Mouse (Mus musculus): ENCODE data around the gene Crispld2. TPM values are rescaled to one million over a fixed set of nuclear protein-coding genes. Genes with fewer than 3 reads are reported as not detected.

The Crispld2 gene
- polyA plus RNA-seq, 1 experiment from 2014 or later = 1.3 TPM

- no peaks in the 10 kb centered on the region for H3K27me3 ChIP-seq
- no peak for ATAC-seq (ENCODE audit: insufficient read depth)
- WGBS (ENCODE audit: insufficient replicate concordance) = 48% methylated on average over 4 of the region's 4 CpGs
Measured at GRCm38 (mm10) chr8:119964859-119965258, 27.4 kb upstream of the Crispld2 start.

GRCm38 (mm10) chr8:119967435-119967834 is 24.8 kb upstream of the Crispld2 start:
- no peak overlapping the region for H3K4me2 ChIP-seq
- H3K4me1 ChIP-seq (replicated peaks) = no peaks in the 10 kb centered on the region; the same call in 1 of the 2 replicates
- no peaks in the 10 kb centered on the region for H3K27me3 ChIP-seq
- H3K4me3 ChIP-seq (replicated peaks) = no peak overlapping the region
- no peaks in the 10 kb centered on the region for H3K9me3 ChIP-seq (replicated peaks)
- H3K9ac ChIP-seq = no peak overlapping the region
- 74% methylated on average over 9 of the region's 9 CpGs for WGBS (ENCODE audit: insufficient replicate concordance)
- ATAC-seq (ENCODE audit: insufficient read depth) = no peak
- no peaks in the 10 kb centered on the region for H3K36me3 ChIP-seq (replicated peaks)
- no peak overlapping the region for H3K27ac ChIP-seq (replicated peaks)

More at GRCm38 (mm10) chr8:119964859-119965258, 27.4 kb upstream of the Crispld2 start:
- no peak overlapping the region for H3K9ac ChIP-seq
- no peak overlapping the region for H3K4me2 ChIP-seq
- H3K9me3 ChIP-seq (replicated peaks) = no peaks in the 10 kb centered on the region
- no peaks in the 10 kb centered on the region for H3K4me1 ChIP-seq (replicated peaks)
- no peak overlapping the region for H3K4me3 ChIP-seq (replicated peaks)
- no peak overlapping the region for H3K27ac ChIP-seq (replicated peaks)
- no peaks in the 10 kb centered on the region for H3K36me3 ChIP-seq (replicated peaks)

DNA sequence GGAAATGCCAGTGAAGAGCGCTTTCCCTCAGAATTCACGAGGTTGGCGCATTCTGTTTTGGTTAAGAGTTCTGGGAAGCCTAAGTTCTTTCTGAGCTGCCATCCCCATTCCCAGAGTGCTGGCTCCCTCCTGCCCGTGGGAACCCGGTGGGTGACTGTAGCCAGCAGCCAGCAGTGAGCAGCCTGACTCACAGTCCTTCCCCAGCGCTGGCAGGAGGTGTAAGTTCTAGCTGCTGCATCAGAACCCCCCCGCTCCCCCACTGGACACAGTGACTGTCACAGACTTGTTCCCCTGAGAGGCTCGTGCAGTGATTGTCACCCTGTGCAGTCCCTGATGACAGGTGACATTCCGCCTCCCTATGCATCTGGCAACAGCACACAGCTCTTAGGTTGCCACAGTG is 22.1 kb upstream of the Crispld2 start:
- Histone ChIP-seq H3K36me3 (replicated peaks) (no peaks in the 10 kb centered on the region), H3K27ac (replicated peaks) (no peak overlapping the region), H3K4me2 (no peak overlapping the region), H3K4me1 (replicated peaks) (no peaks in the 10 kb centered on the region; the same call in 1 of the 2 replicates), H3K9me3 (replicated peaks) (no peaks in the 10 kb centered on the region), H3K27me3 (no peaks in the 10 kb centered on the region), H3K4me3 (replicated peaks) (no peak overlapping the region), H3K9ac (no peak overlapping the region)
- ATAC-seq (ENCODE audit: insufficient read depth) = no peak
- WGBS (ENCODE audit: insufficient replicate concordance) = 60% methylated on average over 9 of the region's 9 CpGs

DNA sequence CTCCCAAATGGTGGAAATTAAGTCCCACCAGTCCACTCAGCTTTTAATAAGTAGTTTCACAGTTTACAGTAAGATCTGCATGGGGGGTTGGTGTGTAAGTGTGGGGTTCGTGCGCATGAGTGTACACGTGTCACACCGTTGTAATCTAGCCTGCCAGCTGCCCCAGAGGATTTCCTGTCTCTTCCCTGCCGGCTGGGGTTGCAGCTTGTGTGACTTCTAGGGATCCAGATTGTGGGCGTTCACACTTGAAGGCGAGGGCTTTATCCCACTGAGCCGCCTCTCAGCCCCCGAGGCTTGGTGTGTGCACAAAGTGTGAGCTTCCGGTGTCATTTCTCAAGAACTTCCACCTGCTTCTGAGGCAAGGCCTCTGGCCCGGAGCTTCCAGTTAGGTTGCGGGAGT is 19.7 kb upstream of the Crispld2 start:
- ATAC-seq (ENCODE audit: insufficient read depth) = no peak
- H3K27ac ChIP-seq (replicated peaks) = no peak overlapping the region
- 22% methylated on average over 12 of the region's 12 CpGs for WGBS (ENCODE audit: insufficient replicate concordance)
- H3K36me3 ChIP-seq (replicated peaks) = no peaks in the 10 kb centered on the region
- no peak overlapping the region for H3K4me2 ChIP-seq
- H3K4me1 ChIP-seq (replicated peaks) = no peaks in the 10 kb centered on the region; the same call in 1 of the 2 replicates
- H3K4me3 ChIP-seq (replicated peaks) = no peak overlapping the region
- no peaks in the 10 kb centered on the region for H3K27me3 ChIP-seq
- H3K9ac ChIP-seq = no peak overlapping the region
- H3K9me3 ChIP-seq (replicated peaks) = no peaks in the 10 kb centered on the region

- Histone ChIP-seq H3K27me3 (no peaks in the 10 kb centered on the region), H3K4me2 (no peak overlapping the region), H3K36me3 (replicated peaks) (no peaks in the 10 kb centered on the region), H3K4me1 (replicated peaks) (no peaks in the 10 kb centered on the region), H3K9me3 (replicated peaks) (no peaks in the 10 kb centered on the region), H3K4me3 (replicated peaks) (no peak overlapping the region), H3K9ac (no peak overlapping the region), H3K27ac (replicated peaks) (no peak overlapping the region)
- 29% methylated on average over 11 of the region's 11 CpGs for WGBS (ENCODE audit: insufficient replicate concordance)
- ATAC-seq (ENCODE audit: insufficient read depth) = no peak
Measured at GRCm38 (mm10) chr8:119978770-119979381, 13.4 kb upstream of the Crispld2 start.

DNA sequence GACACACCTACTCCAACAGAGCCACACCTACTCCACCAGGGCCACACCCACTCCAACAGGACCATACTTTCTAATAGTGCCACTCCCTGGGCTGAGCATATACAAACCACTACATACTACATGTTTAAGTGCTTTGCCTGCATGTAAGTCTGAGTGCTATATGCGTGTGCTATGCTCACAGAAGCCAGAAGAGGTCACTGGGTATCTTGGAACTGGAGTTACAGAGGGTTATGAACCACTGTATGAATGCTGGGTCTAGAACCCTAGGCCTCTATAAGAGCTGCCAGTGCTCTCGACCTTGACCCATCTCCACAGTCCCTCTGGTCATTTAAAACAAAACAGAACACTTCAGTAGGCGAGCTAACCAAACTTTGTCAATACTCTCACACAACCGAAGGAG is 11.0 kb upstream of the Crispld2 start:
- Histone ChIP-seq H3K9me3 (replicated peaks) (no peaks in the 10 kb centered on the region), H3K4me1 (replicated peaks) (no peaks in the 10 kb centered on the region), H3K27me3 (no peaks in the 10 kb centered on the region), H3K27ac (replicated peaks) (no peak overlapping the region), H3K9ac (no peak overlapping the region), H3K4me3 (replicated peaks) (no peak overlapping the region), H3K4me2 (no peak overlapping the region), H3K36me3 (replicated peaks) (no peaks in the 10 kb centered on the region)
- WGBS (ENCODE audit: insufficient replicate concordance) = 45% methylated on average over 4 of the region's 4 CpGs
- no peak for ATAC-seq (ENCODE audit: insufficient read depth)

- no peak overlapping the region for H3K9ac ChIP-seq
- no peak for ATAC-seq (ENCODE audit: insufficient read depth)
- H3K36me3 ChIP-seq (replicated peaks) = no peaks in the 10 kb centered on the region
- no peaks in the 10 kb centered on the region for H3K27me3 ChIP-seq
- no peak overlapping the region for H3K27ac ChIP-seq (replicated peaks)
- H3K4me2 ChIP-seq = no peak overlapping the region
- no peaks in the 10 kb centered on the region for H3K4me1 ChIP-seq (replicated peaks)
- no peaks in the 10 kb centered on the region for H3K9me3 ChIP-seq (replicated peaks)
- H3K4me3 ChIP-seq (replicated peaks) = no peak overlapping the region
Measured at GRCm38 (mm10) chr8:119984085-119984484, 8.2 kb upstream of the Crispld2 start.

- Histone ChIP-seq H3K27me3 (peaks cover 11% of the 10 kb centered on the region), H3K4me3 (replicated peaks) (no peak overlapping the region), H3K36me3 (replicated peaks) (no peaks in the 10 kb centered on the region), H3K4me1 (replicated peaks) (no peaks in the 10 kb centered on the region), H3K9me3 (replicated peaks) (no peaks in the 10 kb centered on the region), H3K4me2 (no peak overlapping the region), H3K27ac (replicated peaks) (no peak overlapping the region), H3K9ac (no peak overlapping the region)
- ATAC-seq (ENCODE audit: insufficient read depth) = no peak
- 59% methylated on average over 5 of the region's 5 CpGs for WGBS (ENCODE audit: insufficient replicate concordance)
Measured at GRCm38 (mm10) chr8:119986174-119986573, 6.1 kb upstream of the Crispld2 start.

DNA sequence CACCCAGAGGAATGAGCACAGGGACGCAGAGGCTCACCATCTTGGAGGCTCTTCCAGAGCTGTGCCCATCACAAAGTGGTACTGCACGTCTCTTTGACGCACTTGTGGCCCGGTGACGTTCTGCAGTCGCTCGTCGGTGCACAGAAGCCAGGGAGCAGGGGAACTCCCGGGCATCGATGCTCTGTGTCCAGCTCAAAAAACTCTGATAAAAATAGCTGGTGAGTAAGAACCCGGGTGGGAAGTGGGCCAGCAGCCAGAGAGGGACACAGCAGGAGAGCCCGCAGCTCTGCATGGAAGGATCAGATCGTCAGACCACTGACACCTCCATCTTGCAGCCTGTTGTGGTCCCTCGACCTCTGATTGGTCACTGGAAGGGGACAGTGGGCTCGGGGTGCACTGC is 4.2 kb upstream of the Crispld2 start:
- ATAC-seq (ENCODE audit: insufficient read depth) = no peak
- Histone ChIP-seq H3K9me3 (replicated peaks) (no peaks in the 10 kb centered on the region), H3K4me3 (replicated peaks) (no peak overlapping the region), H3K9ac (no peak overlapping the region), H3K27ac (replicated peaks) (no peak overlapping the region), H3K4me1 (replicated peaks) (peaks cover 7% of the 10 kb centered on the region; the same call in 1 of the 2 replicates), H3K4me2 (no peak overlapping the region), H3K27me3 (peaks cover 30% of the 10 kb centered on the region), H3K36me3 (replicated peaks) (no peaks in the 10 kb centered on the region)
- 61% methylated on average over 15 of the region's 15 CpGs for WGBS (ENCODE audit: insufficient replicate concordance)

- Histone ChIP-seq H3K4me1 (replicated peaks) (peaks cover 7% of the 10 kb centered on the region; the same call in 1 of the 2 replicates), H3K9me3 (replicated peaks) (no peaks in the 10 kb centered on the region), H3K36me3 (replicated peaks) (no peaks in the 10 kb centered on the region), H3K27me3 (peaks cover 42% of the 10 kb centered on the region), H3K9ac (no peak overlapping the region), H3K4me3 (replicated peaks) (no peak overlapping the region), H3K4me2 (no peak overlapping the region), H3K27ac (replicated peaks) (no peak overlapping the region)
- 67% methylated on average over 7 of the region's 7 CpGs for WGBS (ENCODE audit: insufficient replicate concordance)
- no peak for ATAC-seq (ENCODE audit: insufficient read depth)
Measured at GRCm38 (mm10) chr8:119994114-119994513, 1.9 kb downstream of the Crispld2 start.

- Histone ChIP-seq H3K27ac (replicated peaks) (no peak overlapping the region), H3K27me3 (peaks cover 42% of the 10 kb centered on the region), H3K4me3 (replicated peaks) (no peak overlapping the region), H3K9ac (no peak overlapping the region), H3K36me3 (replicated peaks) (no peaks in the 10 kb centered on the region), H3K9me3 (replicated peaks) (no peaks in the 10 kb centered on the region), H3K4me2 (no peak overlapping the region), H3K4me1 (replicated peaks) (peaks cover 7% of the 10 kb centered on the region; the same call in 1 of the 2 replicates)
- WGBS (ENCODE audit: insufficient replicate concordance) = 55% methylated on average over 6 of the region's 6 CpGs
- ATAC-seq (ENCODE audit: insufficient read depth) = no peak
Measured at GRCm38 (mm10) chr8:119994556-119994955, 2.3 kb downstream of the Crispld2 start.

GRCm38 (mm10) chr8:119997266-119997665 is 5.0 kb downstream of the Crispld2 start:
- Histone ChIP-seq H3K4me3 (replicated peaks) (no peak overlapping the region), H3K4me1 (replicated peaks) (peaks cover 4% of the 10 kb centered on the region; the same call in 1 of the 2 replicates), H3K9me3 (replicated peaks) (no peaks in the 10 kb centered on the region), H3K27me3 (peaks cover 20% of the 10 kb centered on the region), H3K9ac (no peak overlapping the region), H3K36me3 (replicated peaks) (no peaks in the 10 kb centered on the region), H3K27ac (replicated peaks) (no peak overlapping the region), H3K4me2 (no peak overlapping the region)
- ATAC-seq (ENCODE audit: insufficient read depth) = no peak
- 69% methylated on average over 4 of the region's 4 CpGs for WGBS (ENCODE audit: insufficient replicate concordance)
